Mouse (Mus musculus): ENCODE measurements around the gene Tom1l2.

DNA sequence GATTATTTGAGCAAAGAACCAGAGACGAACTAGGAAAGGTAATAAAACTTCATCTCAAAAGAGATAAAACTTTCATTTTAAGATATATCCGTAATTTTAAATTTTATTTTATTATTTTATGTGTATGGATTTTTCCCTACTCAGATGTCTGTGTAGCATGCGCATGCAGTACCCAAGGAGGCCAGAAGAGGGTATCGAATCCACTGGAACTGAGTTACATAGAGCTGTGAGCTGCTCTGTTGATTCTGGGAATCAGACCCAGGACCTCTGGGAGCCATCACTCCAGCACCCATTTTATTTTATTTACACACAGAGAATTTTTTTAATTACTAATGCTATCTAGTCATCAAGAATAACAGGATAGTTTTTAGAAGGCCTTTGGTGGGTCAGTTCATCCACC lies 45.9 kb downstream of the Tom1l2 start:
- no peak for TF ChIP-seq POLR2A (IDR thresholded peaks at IDR 0.05; ENCODE audit: borderline replicate concordance, insufficient read depth, low read length)
- peak; percentile 52; the same call in 1 of the 2 replicates for TF ChIP-seq CTCF (IDR thresholded peaks at IDR 0.05; ENCODE audit: borderline replicate concordance, insufficient read depth, low read depth, low read length)
